Mouse (Mus musculus): ENCODE data around the gene Vat1l.

Gene Vat1l

GRCm38 (mm10) chr8:114399273-114399672 lies 193.9 kb downstream of the Vat1l start:
- CTCF ChIA-PET, result interaction anchor here (0.7 kb wide), 1 partner anchor 40 kb away, joined by 5 read pairs; the partner anchor contains the start of gene Wwox

- CTCF ChIA-PET, result no interaction called here
These were observed 196.3 kb downstream of the Vat1l start for GRCm38 (mm10) chr8:114401679-114402078.

GRCm38 (mm10) chr8:114411421-114411820 lies 206.0 kb downstream of the Vat1l start:
- CTCF ChIA-PET, result no interaction called here

- CTCF ChIA-PET, result no interaction called here
These were observed 212.4 kb downstream of the Vat1l start, which contains the start of gene Clec3a for GRCm38 (mm10) chr8:114417786-114418185. Gene Clec3a (plus strand): TSS chr8:114418086.

- CTCF ChIA-PET, result no interaction called here
These were observed 213.1 kb downstream of the Vat1l start for GRCm38 (mm10) chr8:114418486-114418885.

- CTCF ChIA-PET, result no interaction called here
These were observed 213.5 kb downstream of the Vat1l start for GRCm38 (mm10) chr8:114418904-114419303.

GRCm38 (mm10) chr8:114421544-114421943 lies 216.1 kb downstream of the Vat1l start:
- CTCF ChIA-PET, result no interaction called here

Data from spleen, embryonic (tissue).